Mouse (Mus musculus) C2C12 (cell line): ENCODE data around the gene Glis3. TPM values are rescaled to one million over a fixed set of nuclear protein-coding genes. Genes with fewer than 3 reads are reported as not detected.

Experiments used
- H3K27me3 ChIP-seq: one replicate; pipeline ENCODE4 v1.6.1; 2011; ENCODE audit not compliant: control insufficient read depth, insufficient read depth, insufficient read length
- H3K36me3 ChIP-seq: one replicate; pipeline ENCODE4 v1.6.1; 2011; ENCODE audit not compliant: control insufficient read depth, insufficient read depth
- H3K4me3 ChIP-seq: one replicate; pipeline ENCODE4 v1.5.1; 2011; ENCODE audit warnings: mild to moderate bottlenecking, control low read depth; ENCODE audit not compliant: poor library complexity, insufficient read depth, severe bottlenecking
- H3K79me2 ChIP-seq: one replicate; pipeline ENCODE4 v1.6.1; 2011; ENCODE audit not compliant: control insufficient read depth, insufficient read depth
- H3K79me3 ChIP-seq: one replicate; pipeline ENCODE4 v1.6.1; 2011; ENCODE audit warnings: low read depth, control low read depth
- H3ac ChIP-seq: one replicate; pipeline ENCODE3; 2011; ENCODE audit warnings: low read depth; ENCODE audit not compliant: control insufficient read depth, insufficient read length
- CEBPB ChIP-seq: IDR thresholded peaks from one replicate; pipeline ENCODE4 v1.6.1; 2011; ENCODE audit warnings: low read depth, mild to moderate bottlenecking, control low read depth, moderate library complexity
- CTCF ChIP-seq: IDR thresholded peaks from one replicate; pipeline ENCODE4 v1.5.1; 2011; ENCODE audit not compliant: control insufficient read depth, insufficient read depth, insufficient read length
- FOSL1 ChIP-seq: IDR thresholded peaks from one replicate; pipeline ENCODE4 v1.8.0; 2011; ENCODE audit warnings: mild to moderate bottlenecking, low read length; ENCODE audit not compliant: poor library complexity, insufficient read depth, severe bottlenecking
- MAX ChIP-seq: IDR thresholded peaks from one replicate; pipeline ENCODE4 v1.6.1; 2011; ENCODE audit warnings: mild to moderate bottlenecking, control low read depth
- MYOD1 ChIP-seq: IDR thresholded peaks from one replicate; pipeline ENCODE4 v1.6.1; 2011; ENCODE audit warnings: low read depth; ENCODE audit not compliant: control insufficient read depth, insufficient read length
- MYOG ChIP-seq: IDR thresholded peaks from one replicate; pipeline ENCODE4 v1.6.1; 2011; ENCODE audit not compliant: control insufficient read depth, insufficient read length; ENCODE audit errors: extremely low read depth
- USF1 ChIP-seq: IDR thresholded peaks from one replicate; pipeline ENCODE4 v1.6.1; 2011; ENCODE audit warnings: low read depth, mild to moderate bottlenecking, control low read depth, moderate library complexity
- polyA plus RNA-seq: library from polyadenylated mRNA; unstranded; fragments of >200 nt; fragmentation: generic; extraction: Trizol; gene quantifications from one replicate; pipeline ENCODE4 v1.2.1, GENCODE M21; 2012; ENCODE audit warnings: missing spikeins

Gene Glis3
- polyA plus RNA-seq, 1 experiment: 2.9 TPM

- H3K79me3 ChIP-seq: no peaks in the 10 kb centered on the region
- TF ChIP-seq CEBPB: no peak
- TF ChIP-seq MYOG: no peak
Observed at GRCm38 (mm10) chr19:28234676-28235075, 445.2 kb downstream of the Glis3 start.

GRCm38 (mm10) chr19:28231511-28231910, 448.4 kb downstream of the Glis3 start:
- no peaks in the 10 kb centered on the region for H3K79me2 ChIP-seq
- no peaks in the 10 kb centered on the region for H3K79me3 ChIP-seq
- H3K4me3 ChIP-seq: no peak overlapping the region
- H3ac ChIP-seq: no peak overlapping the region
- no peaks in the 10 kb centered on the region for H3K27me3 ChIP-seq
- no peaks in the 10 kb centered on the region for H3K36me3 ChIP-seq
- no peak for TF ChIP-seq CEBPB
- no peak for TF ChIP-seq CTCF
- TF ChIP-seq MYOG: no peak

More at GRCm38 (mm10) chr19:28234676-28235075, 445.2 kb downstream of the Glis3 start:
- Histone ChIP-seq H3ac (no peak overlapping the region), H3K36me3 (no peaks in the 10 kb centered on the region), H3K79me2 (no peaks in the 10 kb centered on the region), H3K4me3 (no peak overlapping the region), H3K27me3 (no peaks in the 10 kb centered on the region)

GRCm38 (mm10) chr19:28227526-28227925, 452.4 kb downstream of the Glis3 start:
- TF ChIP-seq MAX (no peak), FOSL1 (no peak), MYOD1 (no peak), CEBPB (no peak), MYOG (no peak), USF1 (no peak), CTCF (no peak)

GRCm38 (mm10) chr19:28225651-28226050, 454.2 kb downstream of the Glis3 start:
- Histone ChIP-seq H3K27me3 (no peaks in the 10 kb centered on the region), H3K79me2 (no peaks in the 10 kb centered on the region)

More at GRCm38 (mm10) chr19:28227526-28227925, 452.4 kb downstream of the Glis3 start:
- Histone ChIP-seq H3ac (no peak overlapping the region), H3K36me3 (no peaks in the 10 kb centered on the region), H3K4me3 (no peak overlapping the region), H3K79me3 (no peaks in the 10 kb centered on the region), H3K27me3 (no peaks in the 10 kb centered on the region), H3K79me2 (no peaks in the 10 kb centered on the region)

GRCm38 (mm10) chr19:28211630-28212029, 468.2 kb downstream of the Glis3 start:
- H3ac ChIP-seq: no peak overlapping the region
- no peak overlapping the region for H3K4me3 ChIP-seq
- H3K79me2 ChIP-seq: no peaks in the 10 kb centered on the region
- H3K79me3 ChIP-seq: no peaks in the 10 kb centered on the region
- no peaks in the 10 kb centered on the region for H3K27me3 ChIP-seq
- no peaks in the 10 kb centered on the region for H3K36me3 ChIP-seq
- TF ChIP-seq USF1 (no peak), FOSL1 (no peak), CEBPB (no peak), MYOD1 (no peak), MYOG (no peak), CTCF (no peak), MAX (no peak)

More at GRCm38 (mm10) chr19:28225651-28226050, 454.2 kb downstream of the Glis3 start:
- TF ChIP-seq USF1: no peak
- Histone ChIP-seq H3K4me3 (no peak overlapping the region), H3K79me3 (no peaks in the 10 kb centered on the region), H3ac (no peak overlapping the region), H3K36me3 (no peaks in the 10 kb centered on the region)

Other genes with a start within 250 kb of the Glis3 start
- 0.01 TPM for gene Slc1a1, start 155.0 kb upstream of the Glis3 start, polyA plus RNA-seq